Mouse (Mus musculus) myocyte (in vitro differentiated cells): ENCODE results near the gene 4921536K21Rik. TPM values are rescaled to one million over a fixed set of nuclear protein-coding genes. Genes with fewer than 3 reads are reported as not detected.

ENCODE experiments used
- H3K27me3 ChIP-seq: one replicate; pipeline ENCODE4 v1.6.1; 2011; ENCODE audit not compliant: control insufficient read depth, insufficient read depth, insufficient read length
- H3K36me3 ChIP-seq: one replicate; pipeline ENCODE4 v1.6.1; 2011; ENCODE audit not compliant: control insufficient read depth, insufficient read depth
- H3K4me2 ChIP-seq: one replicate; pipeline ENCODE4 v1.6.1; 2011; ENCODE audit warnings: low read depth, control low read depth
- H3K4me3 ChIP-seq: one replicate; pipeline ENCODE4 v1.5.1; 2011; ENCODE audit warnings: mild to moderate bottlenecking, control low read depth, moderate library complexity
- H3K79me2 ChIP-seq: one replicate; pipeline ENCODE4 v1.6.1; 2011; ENCODE audit not compliant: control insufficient read depth, insufficient read depth
- H3ac ChIP-seq: one replicate; pipeline ENCODE4 v1.6.1; 2011; ENCODE audit not compliant: control insufficient read depth, insufficient read length
- CEBPB ChIP-seq: IDR thresholded peaks from 2 replicates; pipeline ENCODE4 v1.6.1; 2011; ENCODE audit warnings: mild to moderate bottlenecking, moderate library complexity; ENCODE audit not compliant: poor library complexity, insufficient read depth, severe bottlenecking
- E2F4 ChIP-seq: IDR thresholded peaks from one replicate; pipeline ENCODE4 v1.6.1; 2011; ENCODE audit warnings: mild to moderate bottlenecking, control low read depth, moderate library complexity; ENCODE audit not compliant: insufficient read depth
- MAX ChIP-seq: IDR thresholded peaks from one replicate; pipeline ENCODE4 v1.6.1; 2011; ENCODE audit warnings: low read depth, mild to moderate bottlenecking, control low read depth
- MYOD1 ChIP-seq, 3 experiments: IDR thresholded peaks; one replicate each; pipeline ENCODE4 v1.6.1; 2011; ENCODE audit warnings: control low read depth in 2 of 3, low read depth in 2 of 3, mild to moderate bottlenecking in 2 of 3, moderate library complexity in 1 of 3; ENCODE audit not compliant: insufficient read length in 2 of 3, control insufficient read depth in 1 of 3
- MYOG ChIP-seq, 3 experiments: IDR thresholded peaks; one replicate each; pipeline ENCODE4 v1.6.1; 2011; ENCODE audit warnings: control low read depth in 2 of 3, low read depth in 2 of 3, mild to moderate bottlenecking in 2 of 3; ENCODE audit not compliant: insufficient read length in 2 of 3, control insufficient read depth in 1 of 3, insufficient read depth in 1 of 3
- POLR2A ChIP-seq: IDR thresholded peaks from one replicate; pipeline ENCODE4 v1.6.1; 2011; ENCODE audit warnings: low read depth, mild to moderate bottlenecking, control low read depth, moderate library complexity; ENCODE audit not compliant: insufficient read length
- POLR2AphosphoS2 ChIP-seq: IDR thresholded peaks from one replicate; pipeline ENCODE4 v1.6.1; 2011; ENCODE audit warnings: low read depth, control low read depth; ENCODE audit not compliant: insufficient read length
- REST ChIP-seq: IDR thresholded peaks from one replicate; pipeline ENCODE4 v1.6.1; 2011; ENCODE audit warnings: mild to moderate bottlenecking, control low read depth, moderate library complexity; ENCODE audit not compliant: insufficient read depth, insufficient read length
- SRF ChIP-seq: IDR thresholded peaks from one replicate; pipeline ENCODE4 v1.6.1; 2011; ENCODE audit warnings: low read depth; ENCODE audit not compliant: control insufficient read depth, insufficient read length
- TCF12 ChIP-seq: IDR thresholded peaks from one replicate; pipeline ENCODE4 v1.6.1; 2011; ENCODE audit warnings: mild to moderate bottlenecking, control low read depth; ENCODE audit not compliant: poor library complexity, insufficient read depth, severe bottlenecking
- TCF3 ChIP-seq: IDR thresholded peaks from one replicate; pipeline ENCODE4 v1.6.1; 2011; ENCODE audit warnings: low read depth, control low read depth; ENCODE audit not compliant: insufficient read length
- USF1 ChIP-seq: IDR thresholded peaks from one replicate; pipeline ENCODE4 v1.6.1; 2011; ENCODE audit warnings: low read depth, mild to moderate bottlenecking, control low read depth, moderate library complexity
- polyA plus RNA-seq: library from polyadenylated mRNA; unstranded; fragments of >200 nt; fragmentation: generic; extraction: Trizol; gene quantifications from one replicate; pipeline ENCODE4 v1.2.1, GENCODE M21; 2012; ENCODE audit warnings: missing spikeins

The 4921536K21Rik gene
- polyA plus RNA-seq, 1 experiment: 1.3 TPM

DNA sequence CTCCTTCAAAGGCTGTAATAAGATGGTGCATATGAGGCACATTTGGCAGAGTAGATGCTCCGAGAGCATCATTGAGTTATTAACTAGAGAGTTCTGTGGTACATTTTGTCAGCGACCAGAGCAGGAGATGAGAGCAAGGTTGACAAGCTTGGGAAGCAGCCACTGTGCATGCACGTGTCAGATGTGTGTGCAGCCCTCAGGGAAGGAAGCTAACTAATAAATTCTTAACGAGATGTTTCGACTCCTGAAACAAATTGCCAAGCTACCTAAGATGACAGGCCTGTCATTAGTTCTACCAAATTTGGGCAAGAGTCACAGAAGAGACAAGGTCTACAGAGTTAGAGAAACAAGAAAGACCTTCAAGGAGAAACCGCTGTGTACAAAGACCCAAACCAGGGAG is 30.6 kb downstream of the 4921536K21Rik start:
- TF ChIP-seq REST (no peak), POLR2A (no peak), E2F4 (no peak), MYOG (IDR thresholded peaks at IDR 0.05; ENCODE audit: control insufficient read depth in 1 of 3, insufficient read depth in 1 of 3, insufficient read length in 2 of 3, low read depth in 2 of 3) (no peak), TCF12 (no peak)
- peak overlapping the region; percentile 90 for H3K4me2 ChIP-seq
- no peak overlapping the region for H3ac ChIP-seq
- no peaks in the 10 kb centered on the region for H3K79me2 ChIP-seq
- peak overlapping the region; percentile 27 for H3K4me3 ChIP-seq
- no peaks in the 10 kb centered on the region for H3K27me3 ChIP-seq
- H3K36me3 ChIP-seq: no peaks in the 10 kb centered on the region

DNA sequence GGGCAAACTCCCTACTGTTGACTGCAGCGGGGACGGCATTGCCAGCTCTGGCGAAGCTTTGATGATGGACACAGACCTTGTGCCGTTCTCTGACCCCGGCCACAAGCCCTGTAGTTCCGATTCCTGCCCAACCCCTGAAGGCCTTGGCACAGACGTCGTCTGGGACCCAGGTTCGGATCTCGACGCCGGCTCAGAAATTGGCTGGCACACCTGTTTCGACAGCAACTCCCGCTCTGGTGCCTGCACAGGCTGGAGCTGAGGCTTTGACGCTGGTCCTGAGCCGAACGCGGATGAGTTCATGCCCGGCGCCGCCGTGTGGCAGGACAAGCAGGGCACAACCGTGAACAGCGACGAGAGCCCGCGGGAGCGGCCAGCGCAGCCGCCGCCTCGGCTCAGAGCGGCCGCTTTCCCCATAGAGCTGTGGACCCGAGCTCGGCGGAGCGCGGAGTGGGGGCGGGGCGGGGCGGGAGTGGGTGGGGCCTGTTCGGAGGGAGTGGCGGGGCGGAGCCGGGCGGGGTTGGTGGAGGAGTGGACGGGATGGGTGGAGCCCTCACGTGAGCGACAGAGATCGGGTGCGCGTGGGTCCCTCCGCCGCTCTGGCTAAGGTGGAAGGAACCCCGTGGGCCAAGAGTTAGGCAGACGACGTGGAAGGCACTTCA is 31.3 kb downstream of the 4921536K21Rik start, which contains the start of gene Osbp2:
Gene Osbp2 (minus strand): TSS at position 450 of the 659 bp plus-strand sequence.
- H3K27me3 ChIP-seq: no peaks in the 10 kb centered on the region
- TF ChIP-seq REST (no peak), POLR2A (peak; percentile 75), POLR2AphosphoS2 (peak; percentile 62), MYOD1 (IDR thresholded peaks at IDR 0.05; ENCODE audit: control insufficient read depth in 1 of 3, insufficient read length in 2 of 3, low read depth in 2 of 3) (peak in 1 of 3 experiments; percentile 25), SRF (no peak), E2F4 (no peak), MAX (no peak), TCF3 (no peak), CEBPB (no peak), MYOG (IDR thresholded peaks at IDR 0.05; ENCODE audit: control insufficient read depth in 1 of 3, insufficient read depth in 1 of 3, insufficient read length in 2 of 3, low read depth in 2 of 3) (peak in 1 of 3 experiments; percentile 50), TCF12 (no peak), USF1 (no peak)

DNA sequence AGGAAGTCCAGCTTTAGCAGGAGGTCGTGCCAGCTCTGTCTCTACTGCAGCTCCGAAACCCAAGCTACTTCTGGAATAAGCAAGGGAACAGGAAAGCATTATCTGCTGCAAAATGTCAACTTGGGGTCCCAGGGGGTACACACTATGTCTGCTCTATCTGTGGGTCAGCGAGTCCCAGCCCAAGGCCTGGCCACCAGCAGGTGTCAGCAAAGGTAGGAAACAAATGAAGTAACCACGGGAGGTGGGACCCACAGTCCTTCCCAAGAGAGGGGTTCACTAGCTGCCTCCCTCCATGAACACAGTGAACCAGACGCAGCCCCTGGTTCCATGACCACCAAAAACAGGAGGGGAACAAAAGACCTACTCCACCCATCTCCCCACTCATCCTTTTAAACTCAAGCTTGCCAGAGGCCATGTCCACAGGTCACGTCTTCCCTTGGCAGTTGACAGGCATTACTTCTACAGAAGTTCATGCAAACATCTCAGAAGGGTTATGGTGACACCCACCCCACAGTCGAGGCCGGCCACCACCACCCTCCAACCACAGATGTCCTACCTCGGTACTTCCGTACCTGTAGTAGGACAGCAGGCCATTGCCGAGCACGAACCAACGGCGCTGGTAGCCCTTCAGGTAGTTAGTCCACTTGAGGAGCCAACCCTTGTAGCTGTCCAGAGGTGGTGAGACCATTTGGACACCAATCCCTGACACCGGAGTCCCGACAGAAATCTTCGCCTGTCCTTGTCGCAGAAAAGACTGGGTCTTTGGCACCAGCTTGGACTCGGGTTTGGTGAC is 32.0 kb downstream of the 4921536K21Rik start:
- Histone ChIP-seq H3K4me3 (peak overlapping the region; percentile 27), H3K27me3 (no peaks in the 10 kb centered on the region), H3K4me2 (peak overlapping the region; percentile 70), H3K36me3 (no peaks in the 10 kb centered on the region), H3ac (no peak overlapping the region), H3K79me2 (no peaks in the 10 kb centered on the region)
- TF ChIP-seq TCF3 (no peak), POLR2AphosphoS2 (no peak), USF1 (no peak)

More for the DNA sequence above, 31.3 kb downstream of the 4921536K21Rik start, which contains the start of gene Osbp2:
- H3K4me2 ChIP-seq: peak within 1 kb of the TSS; percentile 90
- peak within 1 kb of the TSS; percentile 27 for H3K4me3 ChIP-seq
- peak within 1 kb of the TSS; percentile 1 for H3ac ChIP-seq
- H3K79me2 ChIP-seq: no peaks in the 10 kb centered on the region
- no peaks in the 10 kb centered on the region for H3K36me3 ChIP-seq

DNA sequence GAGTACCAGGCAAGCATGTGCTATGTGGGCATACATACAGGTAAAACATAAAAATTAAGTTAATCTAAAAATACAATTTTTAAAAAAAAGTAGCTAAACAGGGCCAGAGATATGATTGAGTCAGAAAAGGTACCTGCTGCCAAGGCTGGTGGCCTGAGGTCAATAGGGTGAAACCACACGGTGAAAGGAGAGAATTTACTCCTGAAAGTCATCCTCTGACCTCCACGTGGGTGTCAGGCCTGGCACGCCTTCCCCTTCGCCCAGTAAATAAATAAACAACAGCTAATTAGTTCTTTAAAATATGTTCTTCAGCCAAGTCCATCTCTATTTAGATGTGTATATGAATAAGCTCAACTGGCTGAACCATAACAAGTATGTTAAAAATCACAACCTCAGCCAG is 34.5 kb downstream of the 4921536K21Rik start:
- TF ChIP-seq REST (no peak), MAX (no peak), TCF3 (no peak), POLR2A (no peak), E2F4 (no peak), POLR2AphosphoS2 (no peak), SRF (no peak)
- no peak overlapping the region for H3K4me3 ChIP-seq
- H3ac ChIP-seq: no peak overlapping the region
- peak overlapping the region; percentile 42 for H3K4me2 ChIP-seq
- H3K27me3 ChIP-seq: no peaks in the 10 kb centered on the region
- no peaks in the 10 kb centered on the region for H3K79me2 ChIP-seq
- no peaks in the 10 kb centered on the region for H3K36me3 ChIP-seq

DNA sequence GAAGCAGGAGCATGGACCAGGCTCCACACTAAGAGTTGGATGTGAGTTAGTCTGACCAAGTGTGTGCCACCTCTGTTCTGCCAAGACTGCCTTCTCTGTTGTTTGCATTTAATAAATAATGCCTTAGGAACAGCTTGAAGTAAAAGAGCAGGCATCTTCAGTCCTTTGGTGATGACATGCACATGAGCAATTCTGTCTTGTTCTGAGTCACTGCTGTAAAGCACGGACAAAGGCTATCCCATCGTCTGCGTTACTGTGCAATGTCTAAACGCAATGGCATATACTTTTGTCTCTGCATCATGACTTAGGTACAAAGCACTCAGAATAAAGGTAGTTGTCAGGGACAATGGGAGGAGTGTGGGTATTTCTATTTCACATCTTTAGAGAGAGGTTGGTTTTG is 35.1 kb downstream of the 4921536K21Rik start:
- no peaks in the 10 kb centered on the region for H3K36me3 ChIP-seq
- TF ChIP-seq USF1: no peak
- TF ChIP-seq MYOG (IDR thresholded peaks at IDR 0.05; ENCODE audit: control insufficient read depth in 1 of 3, insufficient read depth in 1 of 3, insufficient read length in 2 of 3, low read depth in 2 of 3): no peak
- no peak for TF ChIP-seq POLR2AphosphoS2
- no peak for TF ChIP-seq REST
- TF ChIP-seq POLR2A: no peak
- no peak for TF ChIP-seq TCF12
- no peak for TF ChIP-seq MYOD1 (IDR thresholded peaks at IDR 0.05; ENCODE audit: control insufficient read depth in 1 of 3, insufficient read length in 2 of 3, low read depth in 2 of 3)
- no peak for TF ChIP-seq SRF
- TF ChIP-seq TCF3: no peak
- no peak for TF ChIP-seq CEBPB
- no peak for TF ChIP-seq MAX
- no peak for TF ChIP-seq E2F4
- no peaks in the 10 kb centered on the region for H3K27me3 ChIP-seq
- H3K79me2 ChIP-seq: no peaks in the 10 kb centered on the region
- H3ac ChIP-seq: no peak overlapping the region
- no peak overlapping the region for H3K4me3 ChIP-seq
- H3K4me2 ChIP-seq: peak overlapping the region; percentile 42
